Mouse (Mus musculus): ENCODE data around the gene 4930556J24Rik. TPM values are rescaled to one million over a fixed set of nuclear protein-coding genes. Genes with fewer than 3 reads are reported as not detected.

Gene 4930556J24Rik
- polyA plus RNA-seq, 1 experiment from 2014 or later = 0.12 TPM

- 5% methylated on average over 46 of the region's 46 CpGs for WGBS (ENCODE audit: insufficient replicate concordance)
- Histone ChIP-seq H3K4me3 (ENCODE audit: low read depth, low read length) (peak within 1 kb of the TSS; percentile 59), H3K36me3 (ENCODE audit: control insufficient read depth, insufficient read depth) (no peaks in the 10 kb centered on the region), H3K4me1 (ENCODE audit: control insufficient read depth, low read depth, low read length) (peaks cover 7% of the 10 kb centered on the region), H3K9ac (ENCODE audit: low read depth, low read length) (peak within 1 kb of the TSS; percentile 14; the same call in 1 of the 2 replicates), H3K27ac (ENCODE audit: low read length) (no peak within 1 kb of the TSS), H3K9me3 (replicated peaks; ENCODE audit: control insufficient read depth, low read length) (no peaks in the 10 kb centered on the region), H3K4me2 (ENCODE audit: low read depth, low read length) (peak within 1 kb of the TSS; percentile 77), H3K27me3 (ENCODE audit: control insufficient read depth, insufficient read depth, low read depth, low read length) (no peaks in the 10 kb centered on the region)
- peak; percentile 94 for ATAC-seq (ENCODE audit: low read depth)
Observed at GRCm38 (mm10) chr11:3894406-3895281, 81.9 kb downstream of the 4930556J24Rik start, which contains the start of the genes 4921536K21Rik and Dusp18. Gene 4921536K21Rik (minus strand): TSS chr11:3895098. Gene Dusp18 (plus strand): TSS chr11:3895240.

- Histone ChIP-seq H3K27ac (ENCODE audit: low read length) (no peak overlapping the region), H3K4me1 (ENCODE audit: control insufficient read depth, low read depth, low read length) (peaks cover 7% of the 10 kb centered on the region), H3K36me3 (ENCODE audit: control insufficient read depth, insufficient read depth) (no peaks in the 10 kb centered on the region), H3K9ac (ENCODE audit: low read depth, low read length) (no peak overlapping the region), H3K9me3 (replicated peaks; ENCODE audit: control insufficient read depth, low read length) (no peaks in the 10 kb centered on the region), H3K27me3 (ENCODE audit: control insufficient read depth, insufficient read depth, low read depth, low read length) (no peaks in the 10 kb centered on the region), H3K4me3 (ENCODE audit: low read depth, low read length) (no peak overlapping the region), H3K4me2 (ENCODE audit: low read depth, low read length) (no peak overlapping the region)
- no peak for ATAC-seq (ENCODE audit: low read depth)
- WGBS (ENCODE audit: insufficient replicate concordance) = 53% methylated on average over 6 of the region's 6 CpGs
Observed at GRCm38 (mm10) chr11:3893970-3894369, 82.6 kb downstream of the 4930556J24Rik start.

Other genes with a start within 250 kb of the 4930556J24Rik start
- 0.09 and 0.12 TPM in 2 replicates for gene Osbp2, start 112.9 kb downstream of the 4930556J24Rik start, polyA plus RNA-seq (2015; fragmentation: Nextera tagmentation; extraction: Ambion mirVana)
- 0.06 TPM in 1 of 2 replicates, not detected in the other for gene 4921536K21Rik, start 81.7 kb downstream of the 4930556J24Rik start, polyA plus RNA-seq (2015; fragmentation: Nextera tagmentation; extraction: Ambion mirVana)
- gene Dusp18, start 81.5 kb downstream of the 4930556J24Rik start, polyA plus RNA-seq (2015; fragmentation: Nextera tagmentation; extraction: Ambion mirVana) = 0.22 and 0.28 TPM in 2 replicates
- gene Slc35e4, start 62.1 kb downstream of the 4930556J24Rik start, polyA plus RNA-seq (2015; fragmentation: Nextera tagmentation; extraction: Ambion mirVana) = 0.25 and 0.51 TPM in 2 replicates
- 34.8 and 37.3 TPM in 2 replicates for gene Tcn2, start 44.6 kb downstream of the 4930556J24Rik start, polyA plus RNA-seq (2015; fragmentation: Nextera tagmentation; extraction: Ambion mirVana)
- gene Pes1, start 12.8 kb downstream of the 4930556J24Rik start, polyA plus RNA-seq (2015; fragmentation: Nextera tagmentation; extraction: Ambion mirVana) = 32.4 and 37.9 TPM in 2 replicates
- 1.0 and 2.1 TPM in 2 replicates for gene Gal3st1, start 6.9 kb upstream of the 4930556J24Rik start, polyA plus RNA-seq (2015; fragmentation: Nextera tagmentation; extraction: Ambion mirVana)
- gene Sec14l4, start 54.7 kb upstream of the 4930556J24Rik start, polyA plus RNA-seq (2015; fragmentation: Nextera tagmentation; extraction: Ambion mirVana) = 4.7 and 6.3 TPM in 2 replicates
- not detected in 2 replicates for gene Sec14l3, start 88.1 kb upstream of the 4930556J24Rik start, polyA plus RNA-seq (2015; fragmentation: Nextera tagmentation; extraction: Ambion mirVana)
- 17.9 and 19.7 TPM in 2 replicates for gene Mtfp1, start 118.7 kb upstream of the 4930556J24Rik start, polyA plus RNA-seq (2015; fragmentation: Nextera tagmentation; extraction: Ambion mirVana)
- 11.6 and 12.0 TPM in 2 replicates for gene Sec14l2, start 146.6 kb upstream of the 4930556J24Rik start, polyA plus RNA-seq (2015; fragmentation: Nextera tagmentation; extraction: Ambion mirVana)
- gene Rnf215, start 158.4 kb upstream of the 4930556J24Rik start, polyA plus RNA-seq (2015; fragmentation: Nextera tagmentation; extraction: Ambion mirVana) = 4.6 and 5.0 TPM in 2 replicates
- gene Ccdc157, start 183.5 kb upstream of the 4930556J24Rik start, polyA plus RNA-seq (2015; fragmentation: Nextera tagmentation; extraction: Ambion mirVana) = 0.39 and 0.79 TPM in 2 replicates
- 15.9 and 18.2 TPM in 2 replicates for gene Sf3a1, start 183.6 kb upstream of the 4930556J24Rik start, polyA plus RNA-seq (2015; fragmentation: Nextera tagmentation; extraction: Ambion mirVana)
- gene Tbc1d10a, start 210.0 kb upstream of the 4930556J24Rik start, polyA plus RNA-seq (2015; fragmentation: Nextera tagmentation; extraction: Ambion mirVana) = 6.5 and 6.6 TPM in 2 replicates
- gene Castor1, start 241.4 kb upstream of the 4930556J24Rik start, polyA plus RNA-seq (2015; fragmentation: Nextera tagmentation; extraction: Ambion mirVana) = 1.2 and 1.7 TPM in 2 replicates